Mouse (Mus musculus): ENCODE measurements around the gene Klk7.

DNA sequence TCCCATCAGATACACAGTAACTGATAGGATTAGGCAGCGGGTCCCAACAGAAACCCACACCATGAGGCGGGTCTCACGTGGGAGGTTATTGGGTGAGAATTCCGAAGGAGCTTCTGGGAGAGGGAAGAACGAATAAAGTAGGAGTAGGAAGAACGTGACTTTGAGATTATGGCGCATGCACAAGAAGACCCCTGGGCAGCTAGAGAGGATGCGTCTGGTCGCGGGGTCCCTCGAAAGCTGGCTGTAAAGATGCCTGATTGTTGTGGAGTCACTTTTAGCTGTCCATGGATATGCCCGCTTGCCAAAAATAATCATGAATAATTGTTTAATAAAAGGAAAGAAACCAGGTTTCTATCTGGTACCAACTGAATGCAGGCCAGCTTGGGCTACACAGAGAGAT, 46.4 kb downstream of the Klk7 start:
- TF ChIP-seq CTCF (IDR thresholded peaks at IDR 0.05; ENCODE audit: borderline replicate concordance, insufficient read depth, low read length) (no peak), POLR2A (IDR thresholded peaks at IDR 0.05; ENCODE audit: low read depth, low read length) (no peak)

All from embryonic fibroblast, embryonic 13.5 days (primary cell).